Mouse (Mus musculus): Measurements from ENCODE around the gene Pcdh7. TPM values are rescaled to one million over a fixed set of nuclear protein-coding genes. Genes with fewer than 3 reads are reported as not detected.

The Pcdh7 gene
- polyA plus RNA-seq, 1 experiment: 24.7 TPM

DNA sequence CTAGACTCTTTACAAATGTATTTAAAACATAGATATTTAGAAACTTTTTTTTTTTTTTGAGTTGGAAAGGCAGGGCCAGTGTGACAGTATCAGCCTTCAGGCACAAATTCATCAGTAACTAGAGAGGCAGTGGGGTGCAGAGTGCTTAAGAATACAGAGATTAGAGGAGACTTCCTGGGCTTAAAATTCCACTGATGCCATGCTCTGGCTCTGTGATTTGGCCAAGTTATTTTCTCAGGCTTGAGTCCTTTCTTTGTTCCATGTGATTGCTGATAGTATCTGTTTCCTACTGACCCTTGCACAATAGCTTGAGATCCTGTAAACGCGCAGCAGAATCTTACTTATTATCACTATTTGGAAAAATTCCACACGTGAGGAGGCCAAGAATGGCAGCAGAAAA, 60.3 kb downstream of the Pcdh7 start:
- H3K36me3 ChIP-seq (ENCODE audit: control insufficient read depth, insufficient read depth): no peaks in the 10 kb centered on the region
- no peak overlapping the region for H3ac ChIP-seq (ENCODE audit: control insufficient read depth, insufficient read length, low read depth)
- no peaks in the 10 kb centered on the region for H3K79me2 ChIP-seq (ENCODE audit: control insufficient read depth, insufficient read depth)
- H3K27me3 ChIP-seq (ENCODE audit: control insufficient read depth, insufficient read depth, insufficient read length): no peaks in the 10 kb centered on the region
- H3K79me3 ChIP-seq (ENCODE audit: low read depth): no peaks in the 10 kb centered on the region
- H3K4me3 ChIP-seq (ENCODE audit: insufficient read depth, poor library complexity, severe bottlenecking): no peak overlapping the region
- no peak for TF ChIP-seq MYOG (IDR thresholded peaks at IDR 0.05; ENCODE audit: control insufficient read depth, extremely low read depth, insufficient read length)
- no peak for TF ChIP-seq CTCF (IDR thresholded peaks at IDR 0.05; ENCODE audit: control insufficient read depth, insufficient read depth, insufficient read length)
- TF ChIP-seq MYOD1 (IDR thresholded peaks at IDR 0.05; ENCODE audit: control insufficient read depth, insufficient read length, low read depth): no peak
- no peak for TF ChIP-seq MAX (IDR thresholded peaks at IDR 0.05)
- TF ChIP-seq CEBPB (IDR thresholded peaks at IDR 0.05; ENCODE audit: low read depth): no peak
- no peak for TF ChIP-seq USF1 (IDR thresholded peaks at IDR 0.05; ENCODE audit: low read depth)
- no peak for TF ChIP-seq FOSL1 (IDR thresholded peaks at IDR 0.05; ENCODE audit: insufficient read depth, low read length, poor library complexity, severe bottlenecking)

- no peaks in the 10 kb centered on the region for H3K27me3 ChIP-seq (ENCODE audit: control insufficient read depth, insufficient read depth, insufficient read length)
These were observed 62.2 kb downstream of the Pcdh7 start for GRCm38 (mm10) chr5:57779951-57780350.

DNA sequence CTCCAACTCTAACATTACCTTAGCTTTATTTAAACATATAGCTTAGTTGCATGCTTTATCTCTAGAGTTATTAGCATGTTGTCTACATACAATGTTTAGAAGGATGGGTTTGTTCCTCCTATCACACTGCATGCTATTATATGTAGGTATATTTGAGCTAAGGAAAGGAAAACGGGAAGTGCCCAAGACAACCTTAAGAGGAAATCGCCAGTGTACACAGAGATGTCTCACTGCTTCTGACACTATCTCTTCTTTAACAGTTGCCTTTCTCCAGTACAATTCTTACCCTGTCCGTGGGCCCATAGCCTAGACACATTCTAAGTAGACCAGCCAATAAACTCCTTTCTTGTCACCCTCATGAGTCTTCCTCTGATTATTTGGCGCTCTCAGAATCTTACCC, 62.8 kb downstream of the Pcdh7 start:
- Histone ChIP-seq H3ac (ENCODE audit: control insufficient read depth, insufficient read length, low read depth) (no peak overlapping the region), H3K27me3 (ENCODE audit: control insufficient read depth, insufficient read depth, insufficient read length) (no peaks in the 10 kb centered on the region), H3K4me3 (ENCODE audit: insufficient read depth, poor library complexity, severe bottlenecking) (no peak overlapping the region), H3K79me2 (ENCODE audit: control insufficient read depth, insufficient read depth) (no peaks in the 10 kb centered on the region), H3K36me3 (ENCODE audit: control insufficient read depth, insufficient read depth) (no peaks in the 10 kb centered on the region), H3K79me3 (ENCODE audit: low read depth) (no peaks in the 10 kb centered on the region)
- no peak for TF ChIP-seq CTCF (IDR thresholded peaks at IDR 0.05; ENCODE audit: control insufficient read depth, insufficient read depth, insufficient read length)
- no peak for TF ChIP-seq FOSL1 (IDR thresholded peaks at IDR 0.05; ENCODE audit: insufficient read depth, low read length, poor library complexity, severe bottlenecking)
- no peak for TF ChIP-seq USF1 (IDR thresholded peaks at IDR 0.05; ENCODE audit: low read depth)
- no peak for TF ChIP-seq MYOG (IDR thresholded peaks at IDR 0.05; ENCODE audit: control insufficient read depth, extremely low read depth, insufficient read length)
- TF ChIP-seq CEBPB (IDR thresholded peaks at IDR 0.05; ENCODE audit: low read depth): no peak
- no peak for TF ChIP-seq MAX (IDR thresholded peaks at IDR 0.05)
- TF ChIP-seq MYOD1 (IDR thresholded peaks at IDR 0.05; ENCODE audit: control insufficient read depth, insufficient read length, low read depth): no peak

More at GRCm38 (mm10) chr5:57779951-57780350, 62.2 kb downstream of the Pcdh7 start:
- H3ac ChIP-seq (ENCODE audit: control insufficient read depth, insufficient read length, low read depth): no peak overlapping the region
- TF ChIP-seq MAX (IDR thresholded peaks at IDR 0.05): no peak
- H3K79me3 ChIP-seq (ENCODE audit: low read depth): no peaks in the 10 kb centered on the region
- no peak overlapping the region for H3K4me3 ChIP-seq (ENCODE audit: insufficient read depth, poor library complexity, severe bottlenecking)
- no peaks in the 10 kb centered on the region for H3K36me3 ChIP-seq (ENCODE audit: control insufficient read depth, insufficient read depth)
- no peaks in the 10 kb centered on the region for H3K79me2 ChIP-seq (ENCODE audit: control insufficient read depth, insufficient read depth)

- Histone ChIP-seq H3K79me2 (ENCODE audit: control insufficient read depth, insufficient read depth) (no peaks in the 10 kb centered on the region), H3K36me3 (ENCODE audit: control insufficient read depth, insufficient read depth) (no peaks in the 10 kb centered on the region), H3ac (ENCODE audit: control insufficient read depth, insufficient read length, low read depth) (no peak overlapping the region), H3K27me3 (ENCODE audit: control insufficient read depth, insufficient read depth, insufficient read length) (no peaks in the 10 kb centered on the region), H3K4me3 (ENCODE audit: insufficient read depth, poor library complexity, severe bottlenecking) (no peak overlapping the region), H3K79me3 (ENCODE audit: low read depth) (no peaks in the 10 kb centered on the region)
- no peak for TF ChIP-seq MYOD1 (IDR thresholded peaks at IDR 0.05; ENCODE audit: control insufficient read depth, insufficient read length, low read depth)
These were observed 64.2 kb downstream of the Pcdh7 start for GRCm38 (mm10) chr5:57781950-57782349.

- Histone ChIP-seq H3K79me2 (ENCODE audit: control insufficient read depth, insufficient read depth) (no peaks in the 10 kb centered on the region), H3K79me3 (ENCODE audit: low read depth) (no peaks in the 10 kb centered on the region), H3K4me3 (ENCODE audit: insufficient read depth, poor library complexity, severe bottlenecking) (no peak overlapping the region), H3K27me3 (ENCODE audit: control insufficient read depth, insufficient read depth, insufficient read length) (no peaks in the 10 kb centered on the region), H3K36me3 (ENCODE audit: control insufficient read depth, insufficient read depth) (no peaks in the 10 kb centered on the region), H3ac (ENCODE audit: control insufficient read depth, insufficient read length, low read depth) (no peak overlapping the region)
- no peak for TF ChIP-seq CEBPB (IDR thresholded peaks at IDR 0.05; ENCODE audit: low read depth)
- no peak for TF ChIP-seq MAX (IDR thresholded peaks at IDR 0.05)
- TF ChIP-seq CTCF (IDR thresholded peaks at IDR 0.05; ENCODE audit: control insufficient read depth, insufficient read depth, insufficient read length): no peak
- TF ChIP-seq FOSL1 (IDR thresholded peaks at IDR 0.05; ENCODE audit: insufficient read depth, low read length, poor library complexity, severe bottlenecking): no peak
- no peak for TF ChIP-seq MYOG (IDR thresholded peaks at IDR 0.05; ENCODE audit: control insufficient read depth, extremely low read depth, insufficient read length)
- TF ChIP-seq USF1 (IDR thresholded peaks at IDR 0.05; ENCODE audit: low read depth): no peak
- no peak for TF ChIP-seq MYOD1 (IDR thresholded peaks at IDR 0.05; ENCODE audit: control insufficient read depth, insufficient read length, low read depth)
These were observed 64.8 kb downstream of the Pcdh7 start for GRCm38 (mm10) chr5:57782546-57782945.

- H3K4me3 ChIP-seq (ENCODE audit: insufficient read depth, poor library complexity, severe bottlenecking): no peak overlapping the region
- H3K79me2 ChIP-seq (ENCODE audit: control insufficient read depth, insufficient read depth): no peaks in the 10 kb centered on the region
- no peaks in the 10 kb centered on the region for H3K79me3 ChIP-seq (ENCODE audit: low read depth)
- H3K27me3 ChIP-seq (ENCODE audit: control insufficient read depth, insufficient read depth, insufficient read length): no peaks in the 10 kb centered on the region
- no peak overlapping the region for H3ac ChIP-seq (ENCODE audit: control insufficient read depth, insufficient read length, low read depth)
- H3K36me3 ChIP-seq (ENCODE audit: control insufficient read depth, insufficient read depth): no peaks in the 10 kb centered on the region
- TF ChIP-seq MYOG (IDR thresholded peaks at IDR 0.05; ENCODE audit: control insufficient read depth, extremely low read depth, insufficient read length): no peak
- no peak for TF ChIP-seq CTCF (IDR thresholded peaks at IDR 0.05; ENCODE audit: control insufficient read depth, insufficient read depth, insufficient read length)
- TF ChIP-seq MYOD1 (IDR thresholded peaks at IDR 0.05; ENCODE audit: control insufficient read depth, insufficient read length, low read depth): no peak
- no peak for TF ChIP-seq CEBPB (IDR thresholded peaks at IDR 0.05; ENCODE audit: low read depth)
- TF ChIP-seq FOSL1 (IDR thresholded peaks at IDR 0.05; ENCODE audit: insufficient read depth, low read length, poor library complexity, severe bottlenecking): no peak
- no peak for TF ChIP-seq MAX (IDR thresholded peaks at IDR 0.05)
- TF ChIP-seq USF1 (IDR thresholded peaks at IDR 0.05; ENCODE audit: low read depth): no peak
These were observed 71.2 kb downstream of the Pcdh7 start for GRCm38 (mm10) chr5:57788775-57789509.

Data from C2C12 (cell line).